Mouse (Mus musculus) limb, embryonic 14.5 days (tissue): ENCODE results near the gene Ybx2. TPM values are rescaled to one million over a fixed set of nuclear protein-coding genes. Genes with fewer than 3 reads are reported as not detected.

Source experiments
- ATAC-seq: fragments of 200-750 bp; cut with Nextera tagmentation; 2 replicates; pipeline ENCODE4 v1.8.0; 2017; ENCODE audit warnings: low read depth, moderate number of reproducible peaks, moderate TSS enrichment; ENCODE audit not compliant: low FRiP score
- DNase-seq: peaks from one replicate; pipeline ENCODE4 v3.0.0-alpha.2; 2015; ENCODE audit warnings: low spot score
- H3K27ac ChIP-seq: fragments of 300-500 bp; sonication (generic); replicated peaks from 2 replicates; pipeline ENCODE4 v1.5.1; 2014; ENCODE audit warnings: low read depth, mild to moderate bottlenecking, low read length, moderate library complexity, mixed read lengths
- H3K27me3 ChIP-seq: fragments of 300-500 bp; sonication (generic); 2 replicates; pipeline ENCODE4 v1.6.1; 2014; ENCODE audit warnings: low read length, mixed read lengths; ENCODE audit not compliant: control insufficient read depth, insufficient read depth
- H3K36me3 ChIP-seq: fragments of 300-500 bp; sonication (generic); 2 replicates; pipeline ENCODE4 v1.6.1; 2014; ENCODE audit warnings: mild to moderate bottlenecking, low read length, moderate library complexity, mixed read lengths; ENCODE audit not compliant: control insufficient read depth, insufficient read depth
- H3K4me1 ChIP-seq: fragments of 300-500 bp; sonication (generic); 2 replicates; pipeline ENCODE4 v1.6.1; 2014; ENCODE audit warnings: antibody characterized with exemption, low read length, mixed read lengths; ENCODE audit not compliant: control insufficient read depth, insufficient read depth
- H3K4me2 ChIP-seq: fragments of 300-500 bp; sonication (generic); replicated peaks from 2 replicates; pipeline ENCODE4 v1.6.1; 2014; ENCODE audit warnings: low read depth, mild to moderate bottlenecking, low read length, moderate library complexity; ENCODE audit not compliant: severe bottlenecking
- H3K4me3 ChIP-seq: fragments of 300-500 bp; sonication (generic); replicated peaks from 2 replicates; pipeline ENCODE4 v1.5.1; 2014; ENCODE audit warnings: low read length
- H3K9ac ChIP-seq: fragments of 300-500 bp; sonication (generic); 2 replicates; pipeline ENCODE4 v1.6.1; 2014; ENCODE audit warnings: mild to moderate bottlenecking, low read depth, low read length, moderate library complexity; ENCODE audit not compliant: severe bottlenecking
- H3K9me3 ChIP-seq: fragments of 300-500 bp; sonication (generic); 2 replicates; pipeline ENCODE4 v1.6.1; 2016; ENCODE audit warnings: low read length; ENCODE audit not compliant: control insufficient read depth
- POLR2A ChIP-seq: fragments of 200-500 bp; IDR thresholded peaks from 2 replicates; pipeline ENCODE4 v1.8.0; 2012; ENCODE audit warnings: inconsistent platforms, mild to moderate bottlenecking, moderate library complexity, borderline replicate concordance; ENCODE audit not compliant: insufficient read depth, insufficient read length; ENCODE audit errors: extremely low read depth
- WGBS: fragments of 180-500 bp; shearing (Covaris S2); extraction: QIAGEN DNeasy Blood & Tissue Kit; methylation state at CpG from one replicate; pipeline ENCODE4 v1.1.7; 2014; 5-methylcytosine and 5-hydroxymethylcytosine counted together
- polyA plus RNA-seq, 2 experiments: library from polyadenylated mRNA; depleted of rRNA in 1 of 2; stranded (reverse) in 1 of 2; unstranded in 1 of 2; fragments of >200 nt; fragmentation: Nextera tagmentation in 1 of 2; extraction: Ambion mirVana in 1 of 2; gene quantifications; 2 replicates each; pipeline versions ENCODE4 v1.2.1 to v1.2.3; 2012 to 2014

Gene Ybx2
- polyA plus RNA-seq, 2 experiments, result 7.2 to 70.1 TPM

DNA sequence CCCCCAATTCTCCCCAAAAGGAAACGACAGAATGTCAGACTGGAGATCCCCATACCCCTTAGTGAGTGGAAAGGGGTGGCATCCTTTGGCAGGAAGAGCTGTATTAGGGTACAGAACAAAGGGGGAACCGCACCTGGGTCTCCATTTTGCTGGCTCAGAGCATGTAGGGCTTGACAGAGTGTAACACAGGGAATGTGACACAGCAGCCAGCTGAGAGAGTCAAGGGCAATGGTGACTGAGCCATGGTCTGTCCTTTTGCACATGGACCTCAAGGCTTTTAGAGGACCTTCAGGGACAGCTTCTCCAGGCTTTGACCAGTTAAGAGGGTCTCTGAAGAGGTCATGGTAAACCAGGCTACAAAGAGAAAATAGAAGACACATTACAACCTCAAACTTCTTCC, 39.3 kb downstream of the Ybx2 start:
- no peak for TF ChIP-seq POLR2A
- WGBS, result 98% methylated on average over 2 of the region's 2 CpGs
- H3K36me3 ChIP-seq, result peaks cover 72% of the 10 kb centered on the region
- DNase-seq, result no peak
- no peaks in the 10 kb centered on the region for H3K9me3 ChIP-seq
- H3K4me3 ChIP-seq, result no peak overlapping the region
- no peak for ATAC-seq
- H3K4me2 ChIP-seq, result no peak overlapping the region
- no peak overlapping the region for H3K27ac ChIP-seq
- no peaks in the 10 kb centered on the region for H3K27me3 ChIP-seq
- H3K4me1 ChIP-seq, result peaks cover 6% of the 10 kb centered on the region
- H3K9ac ChIP-seq, result no peak overlapping the region

DNA sequence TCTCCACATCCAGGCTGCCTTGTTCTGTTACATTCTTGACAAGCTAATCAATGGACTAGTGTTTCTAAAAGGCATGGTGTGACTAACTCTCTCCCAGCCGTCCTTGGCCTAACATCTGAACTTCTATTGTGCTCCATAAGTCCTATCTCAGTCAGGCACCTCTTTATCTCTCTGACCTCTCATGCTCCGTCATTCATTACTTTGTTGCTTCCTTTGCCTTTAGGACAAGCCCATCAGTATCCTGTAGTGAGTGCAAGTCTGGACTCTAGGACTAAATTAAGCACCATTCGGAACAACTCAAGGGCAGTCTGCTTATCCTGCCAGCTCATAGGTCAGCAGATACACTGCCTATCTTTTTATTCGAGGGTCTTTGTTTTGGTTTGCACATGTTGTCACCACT, 40.7 kb downstream of the Ybx2 start:
- DNase-seq (no peak), ATAC-seq (no peak)
- 93% methylated on average over 4 of the region's 4 CpGs for WGBS
- H3K4me3 ChIP-seq, result no peak overlapping the region
- no peaks in the 10 kb centered on the region for H3K9me3 ChIP-seq
- H3K4me1 ChIP-seq, result peaks cover 6% of the 10 kb centered on the region
- no peak overlapping the region for H3K27ac ChIP-seq
- H3K27me3 ChIP-seq, result no peaks in the 10 kb centered on the region
- H3K9ac ChIP-seq, result no peak overlapping the region
- no peak overlapping the region for H3K4me2 ChIP-seq
- no peak for TF ChIP-seq POLR2A
- H3K36me3 ChIP-seq, result peaks cover 61% of the 10 kb centered on the region

DNA sequence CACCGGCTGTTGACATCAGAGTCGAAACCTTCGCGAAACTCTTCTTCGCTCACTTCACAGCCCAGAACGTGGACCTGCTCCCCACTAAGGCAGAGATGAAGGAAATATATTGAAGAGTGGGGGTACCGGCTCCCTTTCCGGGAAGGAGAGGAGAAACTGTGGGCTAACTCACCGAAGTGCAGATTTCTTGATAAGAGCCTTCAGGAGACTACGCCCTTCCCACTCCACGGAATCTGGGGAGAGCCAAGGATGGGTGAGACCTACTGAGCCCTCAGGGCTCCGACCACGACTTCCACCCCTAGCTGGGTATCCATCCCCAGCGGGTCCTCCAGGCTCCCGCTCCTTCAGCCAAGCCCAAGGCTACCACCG, 44.2 kb downstream of the Ybx2 start:
- 3% methylated on average over 16 of the region's 16 CpGs for WGBS
- TF ChIP-seq POLR2A, result no peak

DNA sequence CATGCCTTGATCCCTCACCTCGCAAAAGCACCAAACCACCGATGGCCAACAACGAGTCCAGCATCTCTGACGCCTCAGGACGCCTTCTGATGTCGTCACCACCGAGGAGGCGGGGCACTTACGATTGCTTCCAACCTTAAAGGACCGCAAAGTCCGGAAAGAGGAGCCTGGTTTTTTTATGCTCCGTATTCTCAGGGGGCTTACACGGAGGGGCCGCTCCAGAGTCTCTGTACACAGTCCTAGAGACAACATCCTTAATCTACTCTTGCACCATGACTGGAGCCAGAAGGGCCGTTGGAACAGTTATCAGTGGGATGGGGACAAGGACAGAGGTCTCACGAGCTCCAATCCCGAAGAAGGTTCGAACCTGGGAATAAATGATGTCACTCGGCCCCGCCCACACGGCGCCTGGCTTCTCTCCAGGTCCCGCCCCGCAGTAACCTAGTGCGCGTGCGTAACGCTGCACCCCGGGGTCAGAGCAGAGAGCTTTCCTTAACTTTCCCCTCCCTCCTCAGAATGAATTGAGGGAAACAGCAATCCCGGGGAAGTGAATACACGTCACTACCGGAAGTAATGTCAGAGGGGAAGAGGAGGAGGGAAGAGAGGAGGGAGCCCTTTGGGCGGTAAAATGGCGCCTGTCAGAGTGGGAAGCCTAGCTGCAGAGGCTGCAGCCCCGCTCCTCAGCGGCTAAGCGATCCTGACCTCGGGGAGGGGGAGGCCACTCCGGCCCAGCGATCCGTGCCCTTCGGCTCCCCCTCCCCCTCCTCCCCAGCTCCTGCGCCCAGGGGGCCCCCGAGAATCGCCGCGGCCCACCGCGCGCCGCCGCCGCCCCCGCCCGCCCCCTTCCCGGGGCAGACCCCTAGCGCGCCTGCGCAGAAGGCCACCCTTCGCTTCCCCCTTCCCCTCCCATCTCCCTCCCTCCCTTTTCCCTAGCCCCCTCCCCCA, 44.9 kb downstream of the Ybx2 start:
- H3K27me3 ChIP-seq, result no peaks in the 10 kb centered on the region
- peak; percentile 97 for DNase-seq
- peak; percentile 96 for ATAC-seq
- peaks cover 19% of the 10 kb centered on the region for H3K4me1 ChIP-seq
- H3K27ac ChIP-seq, result peak overlapping the region; percentile 97
- no peaks in the 10 kb centered on the region for H3K9me3 ChIP-seq
- WGBS, result under 1% methylated on average over 37 of the region's 60 CpGs
- peak; percentile 90; the same call in 1 of the 2 replicates for TF ChIP-seq POLR2A
- peak overlapping the region; percentile 96 for H3K9ac ChIP-seq
- peak overlapping the region; percentile 99 for H3K4me3 ChIP-seq
- peak overlapping the region; percentile 88 for H3K4me2 ChIP-seq
- H3K36me3 ChIP-seq, result peaks cover 38% of the 10 kb centered on the region

More for the DNA sequence above, 44.2 kb downstream of the Ybx2 start:
- H3K4me1 ChIP-seq, result peaks cover 19% of the 10 kb centered on the region
- ATAC-seq (no peak), DNase-seq (no peak)
- no peaks in the 10 kb centered on the region for H3K27me3 ChIP-seq
- peak overlapping the region; percentile 97 for H3K27ac ChIP-seq
- peak overlapping the region; percentile 96 for H3K9ac ChIP-seq
- peak overlapping the region; percentile 99 for H3K4me3 ChIP-seq
- H3K9me3 ChIP-seq, result no peaks in the 10 kb centered on the region
- peak overlapping the region; percentile 88 for H3K4me2 ChIP-seq
- H3K36me3 ChIP-seq, result peaks cover 37% of the 10 kb centered on the region

DNA sequence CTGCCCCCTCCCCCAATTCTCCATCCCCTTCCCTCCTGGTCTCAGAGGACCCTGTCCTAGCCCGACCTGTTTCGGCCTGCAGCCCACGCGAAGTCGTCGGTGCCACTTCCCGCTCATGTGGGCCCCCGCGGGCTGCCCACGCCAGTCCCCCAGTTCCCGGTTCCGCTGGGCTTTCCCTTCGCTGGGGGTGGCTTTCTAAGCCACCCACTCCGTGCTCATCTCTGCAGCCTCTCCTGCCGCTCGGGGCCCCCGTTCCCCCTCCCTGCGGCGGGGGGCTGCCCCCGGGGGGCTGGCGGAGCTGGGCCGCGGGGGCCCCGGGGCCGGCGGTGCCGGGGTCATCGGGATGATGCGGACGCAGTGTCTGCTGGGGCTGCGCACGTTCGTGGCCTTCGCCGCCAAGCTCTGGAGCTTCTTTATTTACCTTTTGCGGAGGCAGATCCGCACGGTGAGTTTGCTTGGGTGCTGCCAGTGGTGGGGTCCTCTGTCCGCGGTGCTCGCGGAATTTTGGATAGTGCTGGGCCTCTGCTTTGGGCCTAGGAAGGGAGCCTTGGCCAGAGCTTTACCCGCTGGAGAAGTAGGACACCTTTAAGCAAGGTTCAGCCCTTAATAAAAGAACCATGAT, 45.7 kb downstream of the Ybx2 start, which contains the start of gene Ctdnep1:
Gene Ctdnep1, plus strand, starts transcription at position 16 of the 622 bp plus-strand sequence.
- TF ChIP-seq POLR2A, result no peak
- Histone ChIP-seq H3K36me3 (peaks cover 34% of the 10 kb centered on the region), H3K27ac (peak within 1 kb of the TSS; percentile 97), H3K9me3 (no peaks in the 10 kb centered on the region), H3K9ac (peak within 1 kb of the TSS; percentile 96), H3K4me1 (peaks cover 19% of the 10 kb centered on the region), H3K4me3 (peak within 1 kb of the TSS; percentile 99), H3K27me3 (no peaks in the 10 kb centered on the region), H3K4me2 (peak within 1 kb of the TSS; percentile 88)
- ATAC-seq (no peak), DNase-seq (no peak)
- 0% methylated on average over 36 of the region's 43 CpGs for WGBS
